19 mouse cellular contexts compared by ENCODE assay signal in the genomic region with DNA sequence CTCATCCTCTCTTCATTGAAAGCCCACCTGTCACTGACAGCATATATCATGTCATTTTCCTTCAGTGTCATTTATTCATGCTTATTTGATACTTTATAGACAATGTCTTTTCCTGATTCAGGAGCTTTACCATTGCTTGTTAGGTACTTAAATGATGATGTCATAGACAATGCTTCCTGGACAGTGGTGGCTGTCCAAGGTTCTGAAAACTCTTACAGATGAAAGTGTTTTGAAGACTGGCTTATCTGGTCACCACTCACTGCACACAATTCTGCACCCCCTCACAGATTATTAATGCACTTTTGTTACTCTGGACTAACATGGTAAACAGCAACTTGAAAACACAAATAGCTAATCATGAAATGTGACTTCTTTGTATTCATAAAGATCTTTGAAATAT.
DNase-seq lines count a peak whose midpoint lies in the region; ATAC-seq and TF ChIP-seq lines count a peak whose summit lies in the region.
"Had no signal": no experiment of that assay in that cellular context is flagged by ENCODE, and none has a peak within 500 bp of the region (broad histone marks: within the 10 kb centered on the region; RNA-seq: fewer than 3 reads in every experiment).

No protein-coding gene starts in this region.

- ATAC-seq in heart, postnatal 0 days (ENCODE audit: insufficient read depth, low read depth): no peak
- no peak for ATAC-seq in forebrain, embryonic 12.5 days (ENCODE audit: low FRiP score)
- ATAC-seq: forebrain, embryonic 15.5 days; Patski had no signal

- no peak overlapping the region for H3K27ac ChIP-seq in heart, postnatal 0 days (ENCODE audit: low read depth)
- H3K27ac ChIP-seq in forebrain, embryonic 12.5 days: no peak overlapping the region
- H3K27ac ChIP-seq: embryonic facial prominence, embryonic 15.5 days; forebrain, embryonic 15.5 days; left cerebral cortex, adult 2 months; liver, embryonic 15.5 days had no signal

- no peak for TF ChIP-seq EP300 in heart, postnatal 0 days (IDR thresholded peaks at IDR 0.05; ENCODE audit: low read depth)

- H3K4me3 ChIP-seq in heart, postnatal 0 days (ENCODE audit: low read depth, low read length): no peak overlapping the region
- no peak overlapping the region for H3K4me3 ChIP-seq in forebrain, embryonic 12.5 days (replicated peaks)
- H3K4me3 ChIP-seq: embryonic facial prominence, embryonic 15.5 days; forebrain, embryonic 15.5 days; left cerebral cortex, adult 2 months; liver, embryonic 15.5 days; myocyte had no signal

- H3K9ac ChIP-seq in heart, postnatal 0 days (replicated peaks; ENCODE audit: low read depth, low read length): no peak overlapping the region
- H3K9ac ChIP-seq in forebrain, embryonic 12.5 days: no peak overlapping the region
- H3K9ac ChIP-seq: embryonic facial prominence, embryonic 15.5 days; forebrain, embryonic 15.5 days; liver, embryonic 15.5 days had no signal

- H3K9me3 ChIP-seq in heart, postnatal 0 days (replicated peaks; ENCODE audit: control insufficient read depth, low read length): no peaks in the 10 kb centered on the region
- H3K9me3 ChIP-seq in forebrain, embryonic 12.5 days: no peaks in the 10 kb centered on the region
- H3K9me3 ChIP-seq: embryonic facial prominence, embryonic 15.5 days; forebrain, embryonic 15.5 days; liver, embryonic 15.5 days had no signal

- TF ChIP-seq CTCF in heart, postnatal 0 days (IDR thresholded peaks at IDR 0.05; ENCODE audit: low read depth): no peak

- peak; percentile 8 for DNase-seq in heart, postnatal 0 days (ENCODE audit: low spot score)
- no peak for DNase-seq in heart, adult 8-10 months (ENCODE audit: low spot score)
- DNase-seq in ovary, postnatal 14 days (ENCODE audit: low spot score): peak; percentile 1
- DNase-seq in ovary, adult 18-20 months (ENCODE audit: low spot score): no peak
- peak; percentile 16 for DNase-seq in embryo, embryonic 9.5 days (ENCODE audit: extremely low spot score)
- DNase-seq in retina, postnatal 1 day: peak; percentile 24
- DNase-seq in layer of hippocampus, adult 18-20 months (ENCODE audit: low spot score in 2 of 2): no peak
- DNase-seq: B cell, adult 2 months; cerebellum, adult 2 months; heart, adult 11 months; kidney, postnatal 25 days; thymus, adult 2 months had no signal

- no peaks in the 10 kb centered on the region for H3K4me1 ChIP-seq in heart, postnatal 0 days (ENCODE audit: control insufficient read depth, insufficient read depth)
- no peaks in the 10 kb centered on the region for H3K4me1 ChIP-seq in forebrain, embryonic 12.5 days
- H3K4me1 ChIP-seq: embryonic facial prominence, embryonic 15.5 days; forebrain, embryonic 15.5 days; liver, embryonic 15.5 days had no signal

- no peaks in the 10 kb centered on the region for H3K36me3 ChIP-seq in heart, postnatal 0 days (replicated peaks; ENCODE audit: control insufficient read depth, insufficient read depth, low read length)
- H3K36me3 ChIP-seq in forebrain, embryonic 12.5 days (replicated peaks): no peaks in the 10 kb centered on the region
- H3K36me3 ChIP-seq: embryonic facial prominence, embryonic 15.5 days; forebrain, embryonic 15.5 days; liver, embryonic 15.5 days had no signal

- H3K27me3 ChIP-seq in heart, postnatal 0 days (ENCODE audit: control insufficient read depth, insufficient read depth, low read length): no peaks in the 10 kb centered on the region
- H3K27me3 ChIP-seq in forebrain, embryonic 12.5 days: no peaks in the 10 kb centered on the region
- H3K27me3 ChIP-seq: embryonic facial prominence, embryonic 15.5 days; forebrain, embryonic 15.5 days; liver, embryonic 15.5 days; Patski had no signal

- no peak overlapping the region for H3K4me2 ChIP-seq in heart, postnatal 0 days (ENCODE audit: low read depth, low read length)
- H3K4me2 ChIP-seq in forebrain, embryonic 12.5 days: no peak overlapping the region
- H3K4me2 ChIP-seq: embryonic facial prominence, embryonic 15.5 days; forebrain, embryonic 15.5 days; liver, embryonic 15.5 days had no signal

Comparison
In these comparisons a context has a peak if more than half of its experiments do, and no peak if none do; other contexts are left out.
1. DNase-seq: peak in heart, postnatal 0 days (single experiment), ovary, postnatal 14 days (single experiment), embryo, embryonic 9.5 days (single experiment) and retina, postnatal 1 day (single experiment); none in heart, adult 8-10 months (single experiment), ovary, adult 18-20 months (single experiment) and layer of hippocampus, adult 18-20 months (0 of 2).